Mouse (Mus musculus) mouse embryonic stem cell (cell line): Measurements from ENCODE around the gene Mok.

Source experiments
- in situ Hi-C, 2 experiments: fragments of 300-500 bp; cut with MboI; formaldehyde crosslinking; loops; 1 replicate in 1 of 2; 3 replicates in 1 of 2; pipeline ENCODE4 v1.14.3; 2019 to 2020; ENCODE audit warnings: low sequenced_read_pairs in 2 of 2, low pct_unique_long_range_greater_than_20kb in 1 of 2, mixed read lengths in 1 of 2; ENCODE audit not compliant: unreplicated experiment in 1 of 2

Mok gene

DNA sequence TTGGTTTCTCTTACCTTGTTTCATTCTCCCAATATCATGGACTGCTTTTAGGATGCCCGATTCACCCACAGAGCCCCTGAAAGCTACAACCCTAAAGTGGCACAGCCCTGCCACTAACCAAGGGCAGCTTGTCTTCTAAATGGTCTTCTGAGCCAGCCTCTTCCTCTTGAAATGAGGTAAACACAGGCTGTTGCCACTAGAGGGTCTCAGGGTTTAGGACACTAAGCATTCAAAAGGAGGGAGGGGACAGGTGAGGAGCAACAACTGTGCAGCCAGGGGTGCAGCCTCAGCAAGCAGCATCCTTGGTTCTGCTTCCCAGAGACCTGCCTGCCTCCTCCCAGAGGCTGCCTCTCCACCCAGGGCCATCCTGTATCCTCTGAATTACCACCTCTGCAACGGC is 19.0 kb downstream of the Mok start:
- in situ Hi-C loops = no loop called here

DNA sequence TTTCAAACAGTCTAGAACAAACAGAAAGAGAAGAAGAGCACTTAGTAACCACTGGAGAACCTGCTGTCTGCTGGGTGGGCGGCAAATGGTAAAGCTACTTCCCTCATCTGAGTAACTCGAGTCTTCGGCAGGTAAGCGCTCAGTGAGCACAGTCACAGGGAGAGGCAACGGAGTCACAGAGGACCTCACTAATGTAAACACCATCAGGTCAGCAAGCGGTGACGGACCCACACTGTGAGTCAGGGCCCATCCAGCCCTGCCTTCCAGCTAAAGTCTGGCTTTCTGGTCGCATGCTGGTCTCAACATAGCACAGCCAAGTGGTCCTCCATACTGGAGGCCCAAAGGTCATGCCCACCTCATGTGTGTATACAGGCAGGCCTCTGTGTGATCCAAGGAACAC is 21.4 kb downstream of the Mok start:
- in situ Hi-C loops = no loop called here

DNA sequence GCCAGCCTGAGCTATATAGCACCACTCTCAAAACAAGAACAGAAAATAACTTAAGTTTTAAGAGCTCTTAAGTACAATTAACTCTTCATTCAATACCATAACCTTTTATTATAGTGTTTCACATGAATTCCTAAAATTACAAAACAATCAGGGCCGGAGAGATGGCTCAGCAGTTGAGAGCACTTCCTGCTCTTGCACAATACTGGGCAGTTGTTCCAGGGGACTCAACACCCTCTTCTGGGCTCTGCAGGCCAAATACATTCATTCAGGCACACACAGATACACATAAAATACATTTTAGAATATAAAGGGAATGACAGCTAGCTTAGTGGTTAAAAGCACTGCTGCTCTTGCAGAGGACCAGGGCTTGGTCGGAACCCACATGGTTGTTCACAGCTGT is 23.9 kb downstream of the Mok start:
- in situ Hi-C loops = no loop called here

DNA sequence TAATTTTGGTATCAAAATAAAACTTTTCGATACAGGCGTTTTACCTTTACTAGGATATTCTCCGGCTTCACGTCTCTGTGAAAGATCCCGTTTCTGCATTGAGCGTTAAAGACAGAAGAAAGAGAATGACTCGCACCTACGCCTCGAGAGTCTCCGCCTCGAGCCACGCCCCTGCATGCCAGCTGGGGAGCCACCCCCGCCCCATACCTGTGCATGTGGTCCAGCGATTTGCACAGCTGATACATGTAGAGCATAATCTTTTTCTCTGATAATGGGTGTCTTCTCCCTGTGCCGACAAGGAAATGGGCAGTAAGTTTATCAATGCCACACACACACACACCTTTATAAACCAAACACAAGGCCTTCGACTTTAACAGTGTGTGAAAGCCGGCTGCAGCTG is 25.8 kb downstream of the Mok start:
- in situ Hi-C loops = no loop called here

DNA sequence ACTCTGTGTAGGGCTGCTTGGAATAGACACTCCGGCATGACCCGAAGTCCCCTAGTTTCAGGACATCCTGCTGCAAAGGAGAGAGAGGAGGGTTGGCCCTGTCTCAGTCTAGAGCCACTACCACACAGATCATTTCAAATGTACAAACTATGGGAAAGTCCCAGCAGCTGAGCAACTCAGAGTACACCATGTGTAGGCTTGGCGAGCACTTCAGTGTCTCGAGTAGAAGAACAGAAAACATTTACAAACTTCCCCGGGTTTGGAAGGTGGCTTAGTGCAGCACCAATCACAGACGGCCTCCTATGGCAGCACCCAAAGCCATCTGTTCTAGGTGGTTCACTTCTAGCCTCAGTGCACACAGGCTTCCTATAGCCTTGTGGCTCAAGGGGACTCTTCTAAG is 27.1 kb downstream of the Mok start:
- in situ Hi-C loops = no loop called here

DNA sequence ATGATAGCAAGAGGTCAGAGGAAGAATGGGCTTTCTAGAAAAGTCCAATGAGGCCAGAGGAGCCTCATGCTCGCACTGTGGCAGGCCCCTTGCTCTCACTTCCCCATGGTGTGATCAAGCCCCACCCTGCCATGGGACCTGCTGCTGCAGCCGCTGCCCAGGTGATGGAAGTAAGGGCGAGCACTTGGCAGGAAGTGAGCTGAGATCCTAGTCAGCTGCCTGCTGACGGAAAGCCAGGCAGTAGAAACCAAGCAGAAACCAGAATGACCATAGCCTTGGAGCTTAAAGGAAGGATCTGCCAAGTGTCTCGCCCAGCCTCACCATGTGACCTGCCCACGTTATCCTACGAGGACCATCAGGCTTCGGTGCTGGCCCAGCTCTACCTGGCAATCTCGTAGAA is 27.6 kb downstream of the Mok start:
- in situ Hi-C loops = no loop called here

DNA sequence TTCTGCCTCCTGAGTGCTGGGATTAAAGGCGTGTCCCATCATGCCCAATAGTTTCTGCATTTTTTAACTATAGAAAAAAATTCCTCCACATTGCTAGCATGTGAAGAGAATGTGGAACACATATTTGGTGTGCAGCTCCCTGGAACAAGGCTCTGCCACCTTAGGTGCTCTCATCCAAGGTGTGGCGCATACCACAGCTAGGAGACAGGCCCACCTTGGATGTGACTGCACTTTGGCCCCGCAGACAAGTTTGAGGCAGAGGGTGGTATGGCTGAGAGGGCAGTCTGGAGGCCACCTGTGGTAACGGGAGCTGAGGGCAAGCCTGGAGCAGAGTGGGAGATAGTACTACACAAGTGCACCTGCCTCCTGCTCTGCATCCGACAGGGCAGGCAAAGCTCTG is 31.9 kb downstream of the Mok start:
- in situ Hi-C loops = no loop called here

DNA sequence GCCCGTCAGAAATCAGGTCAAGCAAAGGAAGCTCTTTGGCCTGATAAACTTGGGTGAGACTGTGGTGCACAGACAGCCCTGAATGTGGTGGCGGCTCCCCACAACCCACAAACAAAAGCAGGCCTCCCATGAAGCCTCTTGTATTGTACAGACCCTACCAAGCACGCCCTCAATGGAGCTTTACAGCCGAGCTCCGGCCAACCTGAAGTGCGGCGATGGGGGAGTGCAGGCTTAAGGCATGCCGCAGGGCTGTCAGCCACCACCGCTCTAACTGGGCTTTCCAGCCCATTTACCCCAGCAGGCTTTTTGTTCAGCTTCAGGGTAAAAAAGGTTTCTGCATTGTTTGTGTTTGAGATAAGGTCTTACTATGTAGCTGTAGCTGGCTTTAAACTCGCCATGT is 32.3 kb downstream of the Mok start:
- in situ Hi-C loops = no loop called here

DNA sequence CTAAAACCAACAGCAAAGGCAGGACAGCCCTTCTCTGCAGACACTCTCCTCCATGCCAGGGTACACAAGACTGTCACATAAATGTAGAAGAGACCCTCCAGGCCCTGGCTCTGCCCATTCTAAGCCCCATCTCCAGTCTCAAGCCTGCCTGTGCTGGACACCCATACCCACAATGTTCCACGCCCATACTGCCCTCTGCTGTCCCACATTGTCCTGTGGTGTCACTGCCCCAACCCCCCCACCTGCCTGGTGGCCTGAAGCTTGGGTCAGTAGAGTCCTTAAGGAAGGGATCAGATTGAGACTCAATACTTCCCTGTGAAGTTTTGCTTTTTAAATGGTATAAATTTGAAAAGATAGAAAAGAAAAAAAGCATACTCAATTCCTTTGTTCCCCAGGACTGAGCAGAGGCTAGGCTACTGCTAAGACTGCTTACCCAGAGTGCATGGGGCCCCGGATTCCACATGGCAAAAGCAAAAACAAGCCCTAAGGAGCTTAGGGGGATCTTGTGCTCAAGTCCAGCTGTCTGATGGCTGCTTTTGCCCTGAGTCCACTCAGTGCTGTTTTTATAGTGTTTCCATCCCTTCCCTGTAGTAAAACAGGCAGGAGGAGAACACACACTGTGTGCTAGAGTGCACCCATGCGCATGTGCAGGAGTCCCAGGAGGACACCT is 34.3 kb downstream of the Mok start:
- in situ Hi-C loops = no loop called here

DNA sequence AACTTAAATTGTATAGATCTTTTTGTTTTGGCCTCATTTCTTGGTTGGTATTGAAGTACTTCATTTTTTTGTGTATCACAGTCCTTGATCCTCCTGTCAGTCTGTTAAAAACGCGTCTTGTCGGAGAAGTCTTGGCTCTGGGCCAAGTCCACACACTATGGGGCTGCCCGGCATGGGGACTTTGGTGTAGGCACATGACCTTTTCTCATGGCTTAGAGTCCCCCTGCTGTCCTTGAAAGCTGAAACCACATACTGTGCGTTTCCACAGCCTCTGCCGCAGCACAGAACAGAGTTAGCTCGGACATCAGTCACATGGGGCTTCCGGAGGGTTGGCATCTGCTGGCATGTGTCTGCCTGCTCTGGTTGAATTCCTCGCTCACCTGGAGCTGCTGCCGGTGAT is 36.5 kb downstream of the Mok start:
- in situ Hi-C loops = no loop called here

DNA sequence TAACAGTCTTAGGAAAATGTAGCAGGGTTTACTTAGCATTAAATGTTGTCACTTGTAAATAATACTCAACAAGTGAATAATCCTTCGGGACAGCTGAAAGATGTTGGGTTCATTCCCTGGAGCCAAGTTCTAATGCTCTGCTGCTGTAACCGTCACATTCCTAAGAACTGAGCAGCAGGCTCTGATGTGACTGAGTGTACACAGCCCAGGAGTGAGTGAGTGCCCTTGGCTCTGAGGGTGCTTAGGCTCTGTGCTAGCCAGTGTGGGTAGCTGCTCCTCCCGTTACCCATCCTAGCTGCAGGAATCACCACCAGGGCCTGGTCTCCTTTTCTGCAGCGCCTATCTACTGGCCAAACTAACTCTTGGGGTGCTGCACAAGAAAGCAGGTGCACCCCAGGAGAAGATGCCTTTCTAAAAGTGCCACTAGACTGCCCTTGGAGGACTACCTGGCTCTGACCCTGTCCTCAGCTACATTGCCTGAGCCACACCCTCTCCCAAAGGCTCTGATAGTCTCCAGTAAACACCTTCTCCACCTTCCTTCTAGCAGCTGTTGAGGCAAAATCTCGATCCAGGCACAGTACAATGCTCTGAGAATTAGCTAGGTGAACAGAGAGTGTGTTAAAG is 38.0 kb downstream of the Mok start:
- in situ Hi-C loops = no loop called here

DNA sequence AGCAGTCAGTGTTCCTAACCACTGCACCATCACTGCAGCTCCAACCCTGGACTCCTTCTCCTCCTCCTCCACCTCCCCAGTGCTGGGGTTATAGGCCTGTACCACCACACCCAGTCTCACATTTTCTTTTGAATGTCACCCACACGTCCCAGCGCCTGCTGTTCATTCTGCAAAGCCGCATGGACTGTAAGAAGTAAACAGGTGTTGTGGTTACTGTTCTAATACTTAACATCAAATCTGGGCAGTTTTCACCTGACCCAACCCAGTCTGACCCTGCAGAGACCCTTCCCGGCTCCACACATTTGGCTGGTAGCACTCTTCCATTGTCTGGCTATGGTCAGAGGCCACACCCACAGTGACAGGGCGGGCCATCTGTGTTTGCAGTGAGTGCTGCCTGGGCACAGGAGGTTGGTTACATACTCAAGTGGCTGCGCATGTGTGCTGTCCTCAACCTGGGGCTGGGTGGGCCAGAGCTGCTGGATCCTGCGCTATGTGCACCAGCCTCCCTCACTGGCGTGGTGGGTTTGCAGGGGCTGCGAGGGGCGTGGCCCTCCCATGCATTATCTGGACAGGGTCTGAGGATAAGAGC is 38.8 kb downstream of the Mok start:
- in situ Hi-C loops = no loop called here

DNA sequence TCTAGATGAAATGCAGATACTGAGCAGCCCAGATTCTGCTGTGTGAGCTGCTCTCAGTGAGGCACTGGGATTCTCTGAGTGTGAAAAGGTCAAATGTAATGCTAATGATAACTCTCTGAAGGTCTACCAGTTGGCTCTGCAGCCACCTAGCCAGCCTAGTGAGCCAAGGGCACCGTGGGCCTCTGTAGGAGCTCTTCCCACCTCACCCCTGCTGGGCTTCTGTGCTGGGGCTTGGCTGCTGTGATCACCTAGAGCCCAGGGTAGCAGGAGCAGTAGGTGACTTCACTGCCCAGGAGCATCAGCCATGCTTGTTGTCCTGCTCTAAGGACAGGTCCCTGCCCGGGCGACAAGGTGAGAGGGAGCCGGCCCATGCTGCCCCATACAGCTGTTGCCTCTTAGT is 41.5 kb downstream of the Mok start:
- in situ Hi-C loops = no loop called here

DNA sequence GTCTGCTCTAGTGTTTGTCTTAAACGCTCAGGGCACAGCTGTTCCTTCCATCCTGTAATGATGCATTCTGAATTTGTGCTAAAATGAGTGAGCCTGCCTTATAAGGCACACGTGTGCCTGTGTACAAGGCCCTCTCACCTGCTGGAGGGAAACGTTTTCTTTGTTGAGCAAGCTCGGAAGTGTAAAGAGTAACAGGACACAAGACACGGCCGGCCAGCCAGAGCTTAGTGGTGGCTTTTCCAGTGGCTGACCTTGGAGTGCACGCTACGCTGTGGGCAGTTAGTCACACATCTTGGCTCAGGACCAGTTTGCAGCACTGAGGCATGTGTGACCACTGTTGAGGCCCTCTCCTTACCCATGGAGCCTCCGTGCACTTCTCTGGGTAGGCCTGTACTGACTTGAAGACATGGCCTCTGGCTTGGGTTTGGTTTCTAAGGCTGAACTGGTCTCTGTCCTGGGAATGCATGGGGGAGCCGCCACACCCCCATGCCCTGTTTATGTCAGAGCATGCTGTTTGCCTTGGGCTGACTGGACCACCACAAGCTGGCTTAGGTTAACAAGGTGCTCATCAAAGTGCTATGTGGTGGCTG is 42.8 kb downstream of the Mok start:
- in situ Hi-C loops = no loop called here

DNA sequence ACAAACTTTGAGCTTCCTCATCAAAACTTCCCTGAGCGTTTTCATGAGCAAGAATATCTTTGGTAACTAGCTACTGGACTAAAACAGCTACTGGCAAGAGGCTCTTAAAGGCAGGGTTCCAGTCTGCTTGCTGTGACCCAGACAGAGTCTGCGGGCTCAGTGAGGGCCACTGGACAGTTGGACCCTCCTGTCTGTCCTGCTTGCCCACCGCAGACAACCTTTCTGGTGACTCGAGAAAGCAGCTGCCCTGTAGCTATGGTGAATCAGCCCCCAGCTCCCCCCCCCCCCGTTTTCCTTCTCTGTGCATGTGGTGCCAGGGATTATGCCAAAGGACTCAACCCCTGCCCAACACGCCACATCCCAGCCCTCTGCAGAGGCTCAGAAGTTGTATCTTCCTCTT is 43.5 kb downstream of the Mok start:
- in situ Hi-C loops = no loop called here

DNA sequence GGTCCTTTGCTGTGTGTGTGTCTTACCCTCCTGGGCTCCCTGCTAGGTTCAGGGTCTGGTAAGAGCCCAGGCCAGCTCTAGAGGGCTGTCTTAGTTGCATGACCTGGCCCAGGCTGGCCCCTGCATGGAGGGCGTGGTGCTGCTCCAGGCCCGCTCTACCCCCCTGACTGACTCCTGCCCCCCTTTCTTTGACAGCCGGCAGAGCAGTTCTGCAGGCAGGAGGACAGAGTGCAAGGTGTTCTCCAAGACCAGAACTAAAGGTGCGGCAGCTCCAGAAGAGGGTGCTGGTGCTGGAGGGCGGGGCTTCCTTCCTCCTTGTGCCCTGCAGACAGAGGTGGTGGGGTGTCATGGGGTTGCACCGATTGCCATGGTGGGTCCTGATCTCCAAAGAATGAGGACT is 44.0 kb downstream of the Mok start:
- in situ Hi-C loops = no loop called here

DNA sequence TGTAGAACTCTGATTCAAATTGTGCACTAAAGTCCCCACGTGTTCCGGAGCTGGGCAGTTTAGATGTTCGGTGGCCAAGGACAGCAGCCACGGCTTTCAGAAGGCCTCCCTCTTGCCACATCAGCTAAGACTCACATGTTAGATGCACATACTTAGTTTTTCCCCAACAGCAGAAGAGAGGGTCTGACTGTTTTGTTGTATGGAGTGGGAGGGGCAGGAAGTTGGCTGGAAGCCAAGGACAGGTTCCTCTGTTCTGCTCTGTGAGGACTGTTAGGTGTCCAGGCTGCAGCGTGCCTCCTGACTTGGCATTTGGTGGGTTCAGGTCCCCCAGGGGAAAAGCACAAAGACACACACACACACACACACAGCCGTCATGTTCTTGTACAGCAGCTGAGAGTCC is 45.7 kb downstream of the Mok start:
- in situ Hi-C loops = no loop called here

DNA sequence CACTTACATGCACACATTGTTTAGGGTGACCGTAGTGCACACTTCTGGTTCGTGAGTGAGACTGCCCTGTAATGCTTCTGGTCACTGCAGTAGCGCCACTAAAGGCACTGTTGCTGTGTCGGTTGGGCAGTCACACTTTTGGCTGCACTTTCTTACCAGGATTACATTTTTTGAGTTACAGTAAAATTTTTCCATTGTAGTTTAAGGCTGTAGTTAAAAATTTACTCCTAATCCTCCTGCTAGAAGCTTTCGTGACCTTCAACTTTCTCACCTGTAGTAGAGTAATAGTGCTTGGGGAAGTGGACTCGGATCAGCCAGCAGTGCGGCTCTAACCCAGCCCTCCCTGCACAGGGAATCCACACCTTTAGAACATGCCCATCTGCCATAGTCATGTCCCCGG is 49.7 kb downstream of the Mok start:
- in situ Hi-C loops = no loop called here

DNA sequence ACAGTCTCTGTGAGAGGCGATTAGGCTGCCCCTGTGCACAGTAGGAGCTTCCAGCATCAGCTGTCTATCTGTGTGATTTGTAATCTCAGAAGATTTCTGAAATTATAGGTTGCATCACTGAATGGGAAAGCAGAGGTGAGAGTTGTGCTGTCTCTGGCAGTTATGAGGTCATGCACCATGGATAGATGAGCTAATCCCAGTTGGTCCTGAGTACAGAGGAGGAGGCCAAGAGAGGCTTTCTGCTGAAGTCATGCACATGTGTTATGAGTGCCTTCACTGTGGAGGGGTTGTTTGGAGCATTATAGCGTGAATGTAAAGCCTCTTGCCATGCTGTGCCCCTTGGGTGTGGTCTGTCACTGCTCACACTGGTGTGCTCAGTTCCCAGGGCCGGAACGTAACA is 50.2 kb downstream of the Mok start:
- in situ Hi-C loops = no loop called here

DNA sequence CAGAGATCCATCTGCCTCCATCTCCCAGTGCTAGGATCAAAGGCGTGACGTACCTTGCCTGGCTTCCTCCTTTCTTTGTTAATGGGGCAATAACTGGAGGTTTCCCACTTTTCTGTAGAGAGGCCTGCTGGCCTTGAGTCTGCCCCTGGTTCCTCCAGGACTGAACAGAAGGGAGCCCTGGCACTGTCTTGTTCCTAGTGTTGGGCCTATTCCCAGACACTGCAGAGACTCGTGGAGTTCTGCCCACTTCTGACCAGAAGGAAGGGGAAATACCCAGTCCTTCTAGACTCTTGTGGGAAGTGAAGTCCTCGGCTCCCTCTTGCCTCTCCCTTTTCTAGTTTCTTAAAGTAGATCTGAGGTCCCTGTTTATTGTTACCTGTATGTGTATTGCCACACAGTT is 54.5 kb downstream of the Mok start:
- in situ Hi-C loops = no loop called here
